Comparison of ENCODE assay signal across 8 mouse cellular contexts in genomic region chr17:56990966-56991365, GRCm38 (mm10). TPM values are rescaled to one million over a fixed set of nuclear protein-coding genes. Genes with fewer than 3 reads are reported as not detected.
A peak's percentile ranks its signal among the peaks of the same experiment; 100 is the strongest.
DNase-seq lines count a peak whose midpoint lies in the region; ATAC-seq and TF ChIP-seq lines count a peak whose summit lies in the region.

No protein-coding gene starts in this region.

- 72% methylated on average over 2 of the region's 2 CpGs for WGBS in lung, postnatal 0 days
- 77% methylated on average over 2 of the region's 2 CpGs for WGBS in intestine, embryonic 14.5 days
- WGBS in neural tube, embryonic 13.5 days, result 81% methylated on average over 2 of the region's 2 CpGs

- no peak for TF ChIP-seq CTCF in lung, postnatal 0 days (IDR thresholded peaks at IDR 0.05)

- no peak overlapping the region for H3K27ac ChIP-seq in lung, postnatal 0 days (ENCODE audit: low read length)
- H3K27ac ChIP-seq in intestine, embryonic 14.5 days (ENCODE audit: low read depth), result no peak overlapping the region
- 0 out of 2 replicates have a peak overlapping the region, but pooled peaks have one; percentile 86 for H3K27ac ChIP-seq in neural tube, embryonic 13.5 days (replicated peaks)

- no peak overlapping the region for H3K9ac ChIP-seq in lung, postnatal 0 days (replicated peaks; ENCODE audit: low read depth)
- H3K9ac ChIP-seq in intestine, embryonic 14.5 days (ENCODE audit: low read length), result peak overlapping the region; percentile 83
- peak overlapping the region; percentile 80 for H3K9ac ChIP-seq in neural tube, embryonic 13.5 days

- TF ChIP-seq EP300 in lung, postnatal 0 days (IDR thresholded peaks at IDR 0.05), result no peak

- H3K36me3 ChIP-seq in lung, postnatal 0 days (ENCODE audit: insufficient read depth, low read length), result peaks cover 8% of the 10 kb centered on the region; the same call in 1 of the 2 replicates
- H3K36me3 ChIP-seq in intestine, embryonic 14.5 days (ENCODE audit: control insufficient read depth, insufficient read depth, low read length), result peaks cover 45% of the 10 kb centered on the region
- peaks cover 44% of the 10 kb centered on the region for H3K36me3 ChIP-seq in neural tube, embryonic 13.5 days

- peak overlapping the region; percentile 83; the same call in 1 of the 2 replicates for H3K4me2 ChIP-seq in lung, postnatal 0 days (replicated peaks; ENCODE audit: low read depth, low read length)
- H3K4me2 ChIP-seq in intestine, embryonic 14.5 days (ENCODE audit: low read length), result peak overlapping the region; percentile 76
- H3K4me2 ChIP-seq in neural tube, embryonic 13.5 days, result peak overlapping the region; percentile 83

- DNase-seq in adrenal gland, adult (ENCODE audit: inconsistent age in 2 of 2, low spot score in 1 of 2), result peak; percentile 17 to 40
- no peak for DNase-seq in adrenal gland, adult 8-10 months
- DNase-seq in lung, postnatal 0 days (ENCODE audit: low spot score), result no peak
- no peak for DNase-seq in lung, adult 18-20 months
- no peak for DNase-seq in intestine, embryonic 14.5 days (ENCODE audit: low spot score)
- no peak for DNase-seq in frontal cortex, postnatal 36 days (ENCODE audit: low spot score in 2 of 2)
- no peak for DNase-seq in left cerebral cortex, postnatal 10 days (ENCODE audit: extremely low spot score in 1 of 2, low spot score in 2 of 2)

- no peaks in the 10 kb centered on the region for H3K9me3 ChIP-seq in lung, postnatal 0 days (ENCODE audit: low read length)
- no peaks in the 10 kb centered on the region for H3K9me3 ChIP-seq in intestine, embryonic 14.5 days (ENCODE audit: control insufficient read depth, low read length)
- no peaks in the 10 kb centered on the region for H3K9me3 ChIP-seq in neural tube, embryonic 13.5 days

- H3K27me3 ChIP-seq in lung, postnatal 0 days (replicated peaks; ENCODE audit: insufficient read depth, low read length), result no peaks in the 10 kb centered on the region
- no peaks in the 10 kb centered on the region for H3K27me3 ChIP-seq in intestine, embryonic 14.5 days (replicated peaks; ENCODE audit: control insufficient read depth, insufficient read depth, low read length)
- H3K27me3 ChIP-seq in neural tube, embryonic 13.5 days, result no peaks in the 10 kb centered on the region

- ATAC-seq in lung, postnatal 0 days, result no peak
- no peak for ATAC-seq in intestine, embryonic 14.5 days (replicated peaks; ENCODE audit: low FRiP score, low TSS enrichment, low read depth)
- ATAC-seq in neural tube, embryonic 13.5 days (ENCODE audit: low read depth), result no peak

- peak overlapping the region; percentile 59 for H3K4me3 ChIP-seq in lung, postnatal 0 days (ENCODE audit: low read depth, low read length)
- peak overlapping the region; percentile 93 for H3K4me3 ChIP-seq in intestine, embryonic 14.5 days (ENCODE audit: low read depth, low read length)
- H3K4me3 ChIP-seq in neural tube, embryonic 13.5 days, result peak overlapping the region; percentile 64

- intact Hi-C loops in left cerebral cortex, postnatal 10 days (cut with DNase I), result loop anchor here (10.0 kb wide), 1 partner anchor 344 kb away; no protein-coding TSS in a partner anchor

- H3K4me1 ChIP-seq in lung, postnatal 0 days (ENCODE audit: insufficient read depth, low read depth, low read length), result no peaks in the 10 kb centered on the region
- peaks cover 6% of the 10 kb centered on the region for H3K4me1 ChIP-seq in intestine, embryonic 14.5 days (replicated peaks; ENCODE audit: control insufficient read depth, insufficient read depth, low read length)
- peaks cover 22% of the 10 kb centered on the region for H3K4me1 ChIP-seq in neural tube, embryonic 13.5 days (replicated peaks)

RNA-seq across cellular contexts. Expression of gene Clpp, which starts 0.9 kb away (rescaled TPM):
- total RNA-seq in adrenal gland, adult 8-10 months (2022), result 100 to 1,000 TPM; 112 to 127 (median 116) TPM
- polyA plus RNA-seq in lung, postnatal 0 days (2015; fragmentation: Nextera tagmentation; extraction: Ambion mirVana), result 62.5 and 71.1 TPM in 2 replicates
- polyA plus RNA-seq in intestine, embryonic 14.5 days (2014; fragmentation: Nextera tagmentation; extraction: Ambion mirVana), result 186 and 190 TPM in 2 replicates
- polyA plus RNA-seq in neural tube, embryonic 13.5 days (2015; fragmentation: Nextera tagmentation; extraction: Ambion mirVana), result 152 and 161 TPM in 2 replicates
- total RNA-seq in left cerebral cortex, postnatal 10 days (2021), result 10 to 100 TPM; 51.0 to 52.6 TPM

RNA-seq across cellular contexts. Expression of gene Alkbh7, which starts 6.2 kb away (rescaled TPM):
- total RNA-seq in adrenal gland, adult 8-10 months (2022), result 10 to 100 TPM; 69.8 to 87.3 (median 77.2) TPM
- 31.3 and 35.3 TPM in 2 replicates for polyA plus RNA-seq in lung, postnatal 0 days (2015; fragmentation: Nextera tagmentation; extraction: Ambion mirVana)
- polyA plus RNA-seq in intestine, embryonic 14.5 days (2014; fragmentation: Nextera tagmentation; extraction: Ambion mirVana), result 48.0 and 49.1 TPM in 2 replicates
- 42.3 and 45.9 TPM in 2 replicates for polyA plus RNA-seq in neural tube, embryonic 13.5 days (2015; fragmentation: Nextera tagmentation; extraction: Ambion mirVana)
- total RNA-seq in left cerebral cortex, postnatal 10 days (2021), result 10 to 100 TPM; 25.7 to 30.4 TPM

RNA-seq across cellular contexts. Expression of gene Pspn, which starts 8.9 kb away (rescaled TPM):
- 1 to 10 TPM in 2 of 4 experiments, not detected in 2; 2.1 to 2.8 TPM for total RNA-seq in adrenal gland, adult 8-10 months (2022)
- polyA plus RNA-seq in lung, postnatal 0 days (2015; fragmentation: Nextera tagmentation; extraction: Ambion mirVana), result 0.37 TPM in 1 of 2 replicates, not detected in the other
- not detected in 2 replicates for polyA plus RNA-seq in intestine, embryonic 14.5 days (2014; fragmentation: Nextera tagmentation; extraction: Ambion mirVana)
- polyA plus RNA-seq in neural tube, embryonic 13.5 days (2015; fragmentation: Nextera tagmentation; extraction: Ambion mirVana), result 0.47 TPM in 1 of 2 replicates, not detected in the other
- not detected for total RNA-seq in left cerebral cortex, postnatal 10 days (2021)

RNA-seq across cellular contexts. Expression of gene Acer1, which starts 9.0 kb away (rescaled TPM):
- under 1 TPM in 2 of 4 experiments, not detected in 2; 0.20 to 0.24 TPM for total RNA-seq in adrenal gland, adult 8-10 months (2022)
- polyA plus RNA-seq in lung, postnatal 0 days (2015; fragmentation: Nextera tagmentation; extraction: Ambion mirVana), result not detected in 2 replicates
- polyA plus RNA-seq in intestine, embryonic 14.5 days (2014; fragmentation: Nextera tagmentation; extraction: Ambion mirVana), result 0.09 and 0.28 TPM in 2 replicates
- polyA plus RNA-seq in neural tube, embryonic 13.5 days (2015; fragmentation: Nextera tagmentation; extraction: Ambion mirVana), result not detected in 2 replicates
- not detected for total RNA-seq in left cerebral cortex, postnatal 10 days (2021)

RNA-seq across cellular contexts. Expression of gene Gtf2f1, which starts 20.1 kb away (rescaled TPM):
- 10 to 100 TPM; 45.6 to 68.2 (median 54.2) TPM for total RNA-seq in adrenal gland, adult 8-10 months (2022)
- polyA plus RNA-seq in lung, postnatal 0 days (2015; fragmentation: Nextera tagmentation; extraction: Ambion mirVana), result 33.3 and 37.0 TPM in 2 replicates
- polyA plus RNA-seq in intestine, embryonic 14.5 days (2014; fragmentation: Nextera tagmentation; extraction: Ambion mirVana), result 60.5 and 64.2 TPM in 2 replicates
- 72.5 and 72.9 TPM in 2 replicates for polyA plus RNA-seq in neural tube, embryonic 13.5 days (2015; fragmentation: Nextera tagmentation; extraction: Ambion mirVana)
- total RNA-seq in left cerebral cortex, postnatal 10 days (2021), result 10 to 100 TPM; 47.2 to 51.3 TPM

Comparison
In these comparisons a context has a peak if more than half of its experiments do, and no peak if none do; other contexts are left out.
1. DNase-seq: peak in adrenal gland, adult (2 of 2); none in adrenal gland, adult 8-10 months (single experiment), lung, postnatal 0 days (single experiment), lung, adult 18-20 months (0 of 2), intestine, embryonic 14.5 days (single experiment), frontal cortex, postnatal 36 days (0 of 2) and left cerebral cortex, postnatal 10 days (0 of 2).
2. Peak in every context shown above with its lines, with median percentiles within 50 percentile points of each other: H3K4me2 ChIP-seq and H3K4me3 ChIP-seq.